Mouse (Mus musculus): ENCODE measurements around the gene Sez6l. TPM values are rescaled to one million over a fixed set of nuclear protein-coding genes. Genes with fewer than 3 reads are reported as not detected.

The Sez6l gene
- polyA plus RNA-seq, 1 experiment = 105 TPM

GRCm38 (mm10) chr5:112493492-112493891, 83.5 kb downstream of the Sez6l start:
- no peak for TF ChIP-seq POLR2A (IDR thresholded peaks at IDR 0.05; ENCODE audit: extremely low read depth, insufficient read depth, low read length)
- TF ChIP-seq CTCF (IDR thresholded peaks at IDR 0.05; ENCODE audit: extremely low read depth, insufficient read depth, low read length) = no peak
- H3K27ac ChIP-seq (ENCODE audit: insufficient read depth, low read length) = no peak overlapping the region
- H3K4me1 ChIP-seq (ENCODE audit: control insufficient read depth, insufficient read depth, low read length) = peaks cover 10% of the 10 kb centered on the region
- no peak overlapping the region for H3K4me3 ChIP-seq (ENCODE audit: insufficient read depth, low read length)

DNA sequence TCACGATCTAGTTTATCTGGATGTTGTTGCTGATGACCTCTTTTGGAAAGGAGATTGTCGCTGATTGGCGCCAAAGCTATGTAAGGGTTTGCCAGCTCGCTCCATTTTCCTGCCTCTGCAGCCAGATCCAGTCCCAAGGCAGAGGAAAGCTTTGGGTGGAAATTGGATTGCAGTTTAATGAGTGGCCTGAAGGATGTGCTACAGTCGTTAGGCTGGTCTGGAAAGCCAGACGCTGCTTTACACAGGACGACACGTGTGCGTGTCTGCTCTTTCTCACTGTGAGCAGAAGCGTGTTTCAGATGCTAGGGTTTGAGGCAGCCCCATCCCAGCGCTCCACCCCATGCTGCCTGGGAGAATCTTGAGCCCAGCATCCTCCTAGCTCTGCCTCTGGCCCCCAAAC, 85.5 kb downstream of the Sez6l start:
- H3K4me3 ChIP-seq (ENCODE audit: insufficient read depth, low read length) = no peak overlapping the region
- H3K27ac ChIP-seq (ENCODE audit: insufficient read depth, low read length) = no peak overlapping the region
- TF ChIP-seq CTCF (IDR thresholded peaks at IDR 0.05; ENCODE audit: extremely low read depth, insufficient read depth, low read length) = 0 out of 2 replicates have a peak, but pooled peaks have one; percentile 30
- TF ChIP-seq POLR2A (IDR thresholded peaks at IDR 0.05; ENCODE audit: extremely low read depth, insufficient read depth, low read length) = no peak
- H3K4me1 ChIP-seq (ENCODE audit: control insufficient read depth, insufficient read depth, low read length) = peaks cover 4% of the 10 kb centered on the region

- no peak overlapping the region for H3K4me3 ChIP-seq (ENCODE audit: insufficient read depth, low read length)
- H3K27ac ChIP-seq (ENCODE audit: insufficient read depth, low read length) = no peak overlapping the region
- TF ChIP-seq CTCF (IDR thresholded peaks at IDR 0.05; ENCODE audit: extremely low read depth, insufficient read depth, low read length) (no peak), POLR2A (IDR thresholded peaks at IDR 0.05; ENCODE audit: extremely low read depth, insufficient read depth, low read length) (no peak)
- H3K4me1 ChIP-seq (ENCODE audit: control insufficient read depth, insufficient read depth, low read length) = peaks cover 4% of the 10 kb centered on the region
Observed at GRCm38 (mm10) chr5:112488101-112488776, 88.7 kb downstream of the Sez6l start.

DNA sequence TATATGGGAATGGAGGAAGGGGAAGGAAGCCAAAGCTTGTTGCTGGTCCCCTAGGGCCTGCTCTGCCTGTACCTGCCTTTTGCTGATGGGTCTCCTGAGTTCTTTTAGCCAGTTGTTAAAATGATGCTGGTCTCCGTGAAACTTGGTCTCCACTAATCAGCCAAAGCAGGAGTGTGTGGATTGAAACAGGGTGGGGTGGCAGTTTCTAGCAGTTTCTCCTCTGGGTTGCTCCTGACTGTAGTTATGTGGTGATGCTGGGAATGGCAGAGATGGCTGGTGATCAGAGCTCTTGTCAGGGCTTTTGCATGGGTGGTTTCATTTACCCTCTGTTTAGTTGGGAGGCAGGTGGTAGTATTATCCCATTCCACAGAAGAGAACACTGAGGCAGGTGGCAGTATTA, 89.5 kb downstream of the Sez6l start:
- Histone ChIP-seq H3K4me3 (ENCODE audit: insufficient read depth, low read length) (no peak overlapping the region), H3K27ac (ENCODE audit: insufficient read depth, low read length) (no peak overlapping the region), H3K4me1 (ENCODE audit: control insufficient read depth, insufficient read depth, low read length) (peaks cover 4% of the 10 kb centered on the region)
- TF ChIP-seq CTCF (IDR thresholded peaks at IDR 0.05; ENCODE audit: extremely low read depth, insufficient read depth, low read length) (no peak), POLR2A (IDR thresholded peaks at IDR 0.05; ENCODE audit: extremely low read depth, insufficient read depth, low read length) (no peak)

DNA sequence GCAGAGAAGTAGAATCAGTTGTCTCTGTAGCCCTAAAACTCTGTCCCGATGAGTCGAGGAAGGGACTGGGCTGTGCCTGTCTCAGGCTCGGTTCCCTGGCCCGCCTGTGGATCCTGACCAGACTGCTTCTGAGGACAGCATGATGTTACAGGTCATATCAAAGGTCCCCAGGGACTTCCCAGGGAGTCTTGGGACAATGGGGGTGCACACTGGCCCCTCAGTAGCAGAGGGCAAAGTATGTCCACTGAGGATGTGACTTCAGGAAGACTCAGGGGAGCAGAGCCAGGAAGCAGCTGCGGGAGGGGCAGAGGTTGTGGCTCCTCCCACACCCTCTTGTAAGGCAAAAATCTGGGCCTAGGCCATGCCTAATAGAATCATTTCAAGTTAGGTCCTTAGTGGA, 90.6 kb downstream of the Sez6l start:
- H3K4me3 ChIP-seq (ENCODE audit: insufficient read depth, low read length) = no peak overlapping the region
- H3K4me1 ChIP-seq (ENCODE audit: control insufficient read depth, insufficient read depth, low read length) = peaks cover 6% of the 10 kb centered on the region
- no peak for TF ChIP-seq CTCF (IDR thresholded peaks at IDR 0.05; ENCODE audit: extremely low read depth, insufficient read depth, low read length)
- no peak for TF ChIP-seq POLR2A (IDR thresholded peaks at IDR 0.05; ENCODE audit: extremely low read depth, insufficient read depth, low read length)
- H3K27ac ChIP-seq (ENCODE audit: insufficient read depth, low read length) = no peak overlapping the region

DNA sequence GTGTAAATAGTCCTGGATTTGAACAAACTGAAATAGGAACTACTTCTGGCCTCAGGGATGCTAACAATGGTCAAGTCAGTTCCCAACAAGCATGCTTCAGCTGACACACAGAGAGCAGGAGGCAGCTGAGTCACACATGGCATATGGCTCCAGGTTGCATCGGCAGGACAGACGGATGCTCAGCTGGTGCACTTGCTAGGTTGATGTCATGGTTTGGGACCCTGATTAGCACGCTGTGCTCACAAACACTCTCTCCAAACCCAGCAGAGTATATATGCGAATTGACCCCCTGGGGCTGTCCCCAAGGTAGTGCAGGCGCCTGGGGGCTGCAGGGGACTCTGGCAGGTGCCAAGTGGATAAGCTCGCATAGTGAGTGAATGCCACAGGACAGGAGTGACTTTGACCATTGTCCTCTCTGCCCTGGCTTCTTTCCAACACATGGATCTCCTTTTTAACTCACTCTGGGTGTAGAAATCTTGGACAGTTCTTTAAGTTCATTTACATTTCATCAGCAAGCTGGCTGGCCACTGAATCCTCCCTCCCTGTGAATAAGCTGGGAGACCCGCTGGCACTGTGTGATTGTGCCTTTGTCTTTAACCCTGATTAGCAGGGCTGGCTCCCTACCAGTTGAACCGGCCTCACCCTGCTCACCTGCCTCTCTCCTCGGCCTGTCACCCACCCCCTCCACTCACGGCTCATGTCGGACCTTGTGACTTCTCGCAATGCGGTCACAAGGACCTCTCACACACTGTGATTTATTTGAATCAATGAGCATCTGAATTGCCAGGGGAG, 91.9 kb downstream of the Sez6l start:
- Histone ChIP-seq H3K4me1 (ENCODE audit: control insufficient read depth, insufficient read depth, low read length) (peaks cover 8% of the 10 kb centered on the region), H3K27ac (ENCODE audit: insufficient read depth, low read length) (no peak overlapping the region)

GRCm38 (mm10) chr5:112483030-112483429, 94.0 kb downstream of the Sez6l start:
- peaks cover 10% of the 10 kb centered on the region for H3K4me1 ChIP-seq (ENCODE audit: control insufficient read depth, insufficient read depth, low read length)
- no peak overlapping the region for H3K4me3 ChIP-seq (ENCODE audit: insufficient read depth, low read length)
- no peak overlapping the region for H3K27ac ChIP-seq (ENCODE audit: insufficient read depth, low read length)
- no peak for TF ChIP-seq CTCF (IDR thresholded peaks at IDR 0.05; ENCODE audit: extremely low read depth, insufficient read depth, low read length)
- TF ChIP-seq POLR2A (IDR thresholded peaks at IDR 0.05; ENCODE audit: extremely low read depth, insufficient read depth, low read length) = no peak

More for the DNA sequence above, 91.9 kb downstream of the Sez6l start:
- no peak overlapping the region for H3K4me3 ChIP-seq (ENCODE audit: insufficient read depth, low read length)
- TF ChIP-seq CTCF (IDR thresholded peaks at IDR 0.05; ENCODE audit: extremely low read depth, insufficient read depth, low read length) = no peak

GRCm38 (mm10) chr5:112482551-112482950, 94.4 kb downstream of the Sez6l start:
- no peak for TF ChIP-seq POLR2A (IDR thresholded peaks at IDR 0.05; ENCODE audit: extremely low read depth, insufficient read depth, low read length)
- no peak for TF ChIP-seq CTCF (IDR thresholded peaks at IDR 0.05; ENCODE audit: extremely low read depth, insufficient read depth, low read length)
- peaks cover 10% of the 10 kb centered on the region for H3K4me1 ChIP-seq (ENCODE audit: control insufficient read depth, insufficient read depth, low read length)
- H3K4me3 ChIP-seq (ENCODE audit: insufficient read depth, low read length) = no peak overlapping the region
- no peak overlapping the region for H3K27ac ChIP-seq (ENCODE audit: insufficient read depth, low read length)

DNA sequence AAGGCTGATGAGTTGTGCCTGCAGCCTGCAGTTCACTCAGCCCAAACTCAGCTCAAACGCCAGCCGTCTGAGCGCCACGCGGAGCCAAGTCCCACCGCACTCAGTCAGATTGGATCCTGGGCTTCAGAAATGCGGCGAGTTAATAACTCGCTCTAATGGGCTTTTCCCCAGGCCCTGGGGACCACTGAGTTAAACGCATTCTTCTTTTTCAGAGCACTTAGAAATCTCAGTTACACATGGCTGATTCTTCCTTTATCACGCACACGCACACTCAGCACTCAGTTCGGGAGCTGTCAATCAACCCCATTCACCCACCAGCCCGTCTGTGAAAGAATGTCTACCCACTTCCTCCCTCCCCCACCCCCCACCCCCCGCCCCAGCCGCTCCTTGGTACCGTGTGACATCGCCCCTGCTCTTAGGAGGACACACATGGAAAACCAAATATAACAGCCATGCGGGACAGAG, 95.0 kb downstream of the Sez6l start:
- H3K27ac ChIP-seq (ENCODE audit: insufficient read depth, low read length) = no peak overlapping the region
- H3K4me3 ChIP-seq (ENCODE audit: insufficient read depth, low read length) = no peak overlapping the region
- H3K4me1 ChIP-seq (ENCODE audit: control insufficient read depth, insufficient read depth, low read length) = peaks cover 10% of the 10 kb centered on the region
- no peak for TF ChIP-seq CTCF (IDR thresholded peaks at IDR 0.05; ENCODE audit: extremely low read depth, insufficient read depth, low read length)
- TF ChIP-seq POLR2A (IDR thresholded peaks at IDR 0.05; ENCODE audit: extremely low read depth, insufficient read depth, low read length) = no peak

- Histone ChIP-seq H3K4me3 (ENCODE audit: insufficient read depth, low read length) (no peak overlapping the region), H3K27ac (ENCODE audit: insufficient read depth, low read length) (no peak overlapping the region), H3K4me1 (ENCODE audit: control insufficient read depth, insufficient read depth, low read length) (no peaks in the 10 kb centered on the region)
- TF ChIP-seq CTCF (IDR thresholded peaks at IDR 0.05; ENCODE audit: extremely low read depth, insufficient read depth, low read length) (no peak), POLR2A (IDR thresholded peaks at IDR 0.05; ENCODE audit: extremely low read depth, insufficient read depth, low read length) (no peak)
Observed at GRCm38 (mm10) chr5:112473453-112473852, 103.5 kb downstream of the Sez6l start.
